Mouse (Mus musculus): ENCODE measurements around the gene Tmeff1. TPM values are rescaled to one million over a fixed set of nuclear protein-coding genes. Genes with fewer than 3 reads are reported as not detected.

Tmeff1 gene
- polyA plus RNA-seq, 1 experiment, result 1.3 TPM

GRCm38 (mm10) chr4:48581993-48582392 lies 3.0 kb upstream of the Tmeff1 start:
- WGBS, result 85% methylated on average over 2 of the region's 3 CpGs
- no peak for DNase-seq
- Histone ChIP-seq H3K27me3 (ENCODE audit: control insufficient read depth, insufficient read depth, low read length) (no peaks in the 10 kb centered on the region; the same call in 1 of the 2 replicates), H3K36me3 (ENCODE audit: control insufficient read depth, insufficient read depth, low read length) (no peaks in the 10 kb centered on the region), H3K4me1 (replicated peaks; ENCODE audit: control insufficient read depth, insufficient read depth, low read length) (no peaks in the 10 kb centered on the region), H3K4me3 (ENCODE audit: control insufficient read depth, insufficient read depth, low read length) (no peak overlapping the region), H3K27ac (ENCODE audit: control insufficient read depth, insufficient read depth, low read length) (no peak overlapping the region)
- no peak for TF ChIP-seq POLR2A (IDR thresholded peaks at IDR 0.05; ENCODE audit: control insufficient read depth, extremely low read depth, insufficient read depth, low read length, poor library complexity)
- no peak for TF ChIP-seq CTCF (IDR thresholded peaks at IDR 0.05; ENCODE audit: borderline replicate concordance, control insufficient read depth, extremely low read depth, insufficient read depth, low read length, poor library complexity)

- DNase-seq, result no peak
- no peak overlapping the region for H3K4me3 ChIP-seq (ENCODE audit: control insufficient read depth, insufficient read depth, low read length)
- no peaks in the 10 kb centered on the region for H3K36me3 ChIP-seq (ENCODE audit: control insufficient read depth, insufficient read depth, low read length)
- TF ChIP-seq POLR2A (IDR thresholded peaks at IDR 0.05; ENCODE audit: control insufficient read depth, extremely low read depth, insufficient read depth, low read length, poor library complexity), result no peak
- TF ChIP-seq CTCF (IDR thresholded peaks at IDR 0.05; ENCODE audit: borderline replicate concordance, control insufficient read depth, extremely low read depth, insufficient read depth, low read length, poor library complexity), result no peak
- no peaks in the 10 kb centered on the region for H3K4me1 ChIP-seq (replicated peaks; ENCODE audit: control insufficient read depth, insufficient read depth, low read length)
- no peaks in the 10 kb centered on the region; the same call in 1 of the 2 replicates for H3K27me3 ChIP-seq (ENCODE audit: control insufficient read depth, insufficient read depth, low read length)
- no peak overlapping the region for H3K27ac ChIP-seq (ENCODE audit: control insufficient read depth, insufficient read depth, low read length)
- WGBS, result 71% methylated on average over 2 of the region's 2 CpGs
Observed at GRCm38 (mm10) chr4:48582941-48583340, 2.0 kb upstream of the Tmeff1 start.

- peak; percentile 6 for DNase-seq
- Histone ChIP-seq H3K36me3 (ENCODE audit: control insufficient read depth, insufficient read depth, low read length) (no peaks in the 10 kb centered on the region), H3K27me3 (ENCODE audit: control insufficient read depth, insufficient read depth, low read length) (no peaks in the 10 kb centered on the region; the same call in 1 of the 2 replicates), H3K4me3 (ENCODE audit: control insufficient read depth, insufficient read depth, low read length) (peak overlapping the region; percentile 22; the same call in 1 of the 2 replicates), H3K4me1 (replicated peaks; ENCODE audit: control insufficient read depth, insufficient read depth, low read length) (no peaks in the 10 kb centered on the region), H3K27ac (ENCODE audit: control insufficient read depth, insufficient read depth, low read length) (no peak overlapping the region)
- 3% methylated on average over 89 of the region's 92 CpGs for WGBS
- no peak for TF ChIP-seq CTCF (IDR thresholded peaks at IDR 0.05; ENCODE audit: borderline replicate concordance, control insufficient read depth, extremely low read depth, insufficient read depth, low read length, poor library complexity)
- TF ChIP-seq POLR2A (IDR thresholded peaks at IDR 0.05; ENCODE audit: control insufficient read depth, extremely low read depth, insufficient read depth, low read length, poor library complexity), result no peak
Observed at GRCm38 (mm10) chr4:48585241-48586098, 496 bp downstream of the Tmeff1 start.

DNA sequence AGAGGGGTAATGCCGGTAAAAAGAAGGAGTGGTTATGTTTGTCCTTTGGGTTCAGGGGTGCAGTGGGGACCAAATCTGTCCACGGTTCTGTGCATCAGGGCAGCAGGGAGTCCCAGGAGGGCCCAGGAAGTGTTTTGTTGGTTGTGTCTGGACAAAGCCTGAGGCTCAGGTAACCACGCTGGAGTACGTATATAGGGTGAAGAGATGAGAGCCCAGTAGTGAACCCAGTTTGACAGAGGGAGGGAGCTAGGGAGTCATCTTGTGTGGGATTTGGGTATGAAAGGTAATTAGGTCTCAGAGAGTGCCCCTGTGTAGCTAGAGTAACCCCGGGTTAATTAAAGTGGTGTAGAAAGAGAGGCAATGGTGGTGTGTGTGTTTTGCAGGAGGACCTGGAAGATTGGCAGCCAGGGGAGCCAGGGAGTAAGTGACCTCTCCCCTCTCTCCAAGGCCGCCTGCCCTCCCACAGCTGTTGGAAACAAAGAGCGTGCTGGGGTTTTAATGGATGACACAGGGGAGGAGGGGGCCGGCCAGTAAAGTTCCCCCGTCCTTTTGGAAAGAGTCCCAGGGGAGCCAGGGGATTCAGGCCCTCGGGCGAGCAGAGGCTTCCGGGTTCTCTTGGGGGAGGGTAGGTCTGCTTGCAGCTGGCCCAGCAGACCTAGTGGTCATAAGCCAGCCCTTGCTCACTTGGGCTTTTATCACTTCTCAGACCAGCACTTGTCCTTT lies 1.3 kb downstream of the Tmeff1 start:
- H3K36me3 ChIP-seq (ENCODE audit: control insufficient read depth, insufficient read depth, low read length), result no peaks in the 10 kb centered on the region
- no peak overlapping the region for H3K27ac ChIP-seq (ENCODE audit: control insufficient read depth, insufficient read depth, low read length)
- no peaks in the 10 kb centered on the region for H3K4me1 ChIP-seq (replicated peaks; ENCODE audit: control insufficient read depth, insufficient read depth, low read length)
- TF ChIP-seq CTCF (IDR thresholded peaks at IDR 0.05; ENCODE audit: borderline replicate concordance, control insufficient read depth, extremely low read depth, insufficient read depth, low read length, poor library complexity) (no peak), POLR2A (IDR thresholded peaks at IDR 0.05; ENCODE audit: control insufficient read depth, extremely low read depth, insufficient read depth, low read length, poor library complexity) (no peak)
- no peak overlapping the region for H3K4me3 ChIP-seq (ENCODE audit: control insufficient read depth, insufficient read depth, low read length)
- 59% methylated on average over 12 of the region's 12 CpGs for WGBS
- no peak for DNase-seq
- no peaks in the 10 kb centered on the region; the same call in 1 of the 2 replicates for H3K27me3 ChIP-seq (ENCODE audit: control insufficient read depth, insufficient read depth, low read length)

GRCm38 (mm10) chr4:48587526-48587925 lies 2.6 kb downstream of the Tmeff1 start:
- Histone ChIP-seq H3K36me3 (ENCODE audit: control insufficient read depth, insufficient read depth, low read length) (no peaks in the 10 kb centered on the region), H3K27ac (ENCODE audit: control insufficient read depth, insufficient read depth, low read length) (no peak overlapping the region), H3K4me3 (ENCODE audit: control insufficient read depth, insufficient read depth, low read length) (no peak overlapping the region), H3K4me1 (replicated peaks; ENCODE audit: control insufficient read depth, insufficient read depth, low read length) (no peaks in the 10 kb centered on the region), H3K27me3 (ENCODE audit: control insufficient read depth, insufficient read depth, low read length) (no peaks in the 10 kb centered on the region; the same call in 1 of the 2 replicates)
- TF ChIP-seq CTCF (IDR thresholded peaks at IDR 0.05; ENCODE audit: borderline replicate concordance, control insufficient read depth, extremely low read depth, insufficient read depth, low read length, poor library complexity) (no peak), POLR2A (IDR thresholded peaks at IDR 0.05; ENCODE audit: control insufficient read depth, extremely low read depth, insufficient read depth, low read length, poor library complexity) (no peak)
- WGBS, result 100% methylated on average over 2 of the region's 2 CpGs
- DNase-seq, result no peak

DNA sequence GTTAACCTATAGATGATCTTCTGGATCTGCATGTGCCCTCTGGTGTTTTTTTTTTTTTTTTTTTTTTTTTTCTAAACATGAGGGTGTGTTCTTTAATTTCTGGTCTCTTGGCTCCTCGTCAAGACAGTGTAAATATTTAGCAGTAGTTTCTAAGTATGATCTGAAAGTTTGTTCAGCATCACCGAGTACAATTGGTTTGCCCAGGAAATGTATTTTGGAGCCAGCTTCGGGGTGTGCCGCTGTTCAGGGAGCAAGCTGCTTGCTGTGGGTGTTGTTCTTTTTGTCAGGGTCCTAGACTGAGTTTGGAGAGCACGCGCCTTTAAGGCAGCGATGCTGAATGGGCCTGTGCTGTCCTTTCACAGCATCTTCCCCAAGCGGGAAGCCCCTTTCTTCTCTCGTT lies 3.6 kb downstream of the Tmeff1 start:
- Histone ChIP-seq H3K36me3 (ENCODE audit: control insufficient read depth, insufficient read depth, low read length) (no peaks in the 10 kb centered on the region), H3K4me1 (replicated peaks; ENCODE audit: control insufficient read depth, insufficient read depth, low read length) (no peaks in the 10 kb centered on the region), H3K27ac (ENCODE audit: control insufficient read depth, insufficient read depth, low read length) (no peak overlapping the region; the same call in 1 of the 2 replicates), H3K27me3 (ENCODE audit: control insufficient read depth, insufficient read depth, low read length) (no peaks in the 10 kb centered on the region; the same call in 1 of the 2 replicates), H3K4me3 (ENCODE audit: control insufficient read depth, insufficient read depth, low read length) (no peak overlapping the region)
- WGBS, result 87% methylated on average over 9 of the region's 9 CpGs
- TF ChIP-seq POLR2A (IDR thresholded peaks at IDR 0.05; ENCODE audit: control insufficient read depth, extremely low read depth, insufficient read depth, low read length, poor library complexity), result no peak
- no peak for TF ChIP-seq CTCF (IDR thresholded peaks at IDR 0.05; ENCODE audit: borderline replicate concordance, control insufficient read depth, extremely low read depth, insufficient read depth, low read length, poor library complexity)
- no peak for DNase-seq

All from thymus, adult 2 months (tissue).